Mouse (Mus musculus) C2C12 (cell line): ENCODE data around the gene Usp32. TPM values are rescaled to one million over a fixed set of nuclear protein-coding genes. Genes with fewer than 3 reads are reported as not detected.

ENCODE experiments used
- H3K27me3 ChIP-seq: one replicate; pipeline ENCODE4 v1.6.1; 2011; ENCODE audit not compliant: control insufficient read depth, insufficient read depth, insufficient read length
- H3K36me3 ChIP-seq: one replicate; pipeline ENCODE4 v1.6.1; 2011; ENCODE audit not compliant: control insufficient read depth, insufficient read depth
- H3K4me3 ChIP-seq: one replicate; pipeline ENCODE4 v1.5.1; 2011; ENCODE audit warnings: mild to moderate bottlenecking, control low read depth; ENCODE audit not compliant: poor library complexity, insufficient read depth, severe bottlenecking
- H3K79me2 ChIP-seq: one replicate; pipeline ENCODE4 v1.6.1; 2011; ENCODE audit not compliant: control insufficient read depth, insufficient read depth
- H3K79me3 ChIP-seq: one replicate; pipeline ENCODE4 v1.6.1; 2011; ENCODE audit warnings: low read depth, control low read depth
- H3ac ChIP-seq: one replicate; pipeline ENCODE3; 2011; ENCODE audit warnings: low read depth; ENCODE audit not compliant: control insufficient read depth, insufficient read length
- CEBPB ChIP-seq: IDR thresholded peaks from one replicate; pipeline ENCODE4 v1.6.1; 2011; ENCODE audit warnings: low read depth, mild to moderate bottlenecking, control low read depth, moderate library complexity
- CTCF ChIP-seq: IDR thresholded peaks from one replicate; pipeline ENCODE4 v1.5.1; 2011; ENCODE audit not compliant: control insufficient read depth, insufficient read depth, insufficient read length
- FOSL1 ChIP-seq: IDR thresholded peaks from one replicate; pipeline ENCODE4 v1.8.0; 2011; ENCODE audit warnings: mild to moderate bottlenecking, low read length; ENCODE audit not compliant: poor library complexity, insufficient read depth, severe bottlenecking
- MAX ChIP-seq: IDR thresholded peaks from one replicate; pipeline ENCODE4 v1.6.1; 2011; ENCODE audit warnings: mild to moderate bottlenecking, control low read depth
- MYOD1 ChIP-seq: IDR thresholded peaks from one replicate; pipeline ENCODE4 v1.6.1; 2011; ENCODE audit warnings: low read depth; ENCODE audit not compliant: control insufficient read depth, insufficient read length
- MYOG ChIP-seq: IDR thresholded peaks from one replicate; pipeline ENCODE4 v1.6.1; 2011; ENCODE audit not compliant: control insufficient read depth, insufficient read length; ENCODE audit errors: extremely low read depth
- USF1 ChIP-seq: IDR thresholded peaks from one replicate; pipeline ENCODE4 v1.6.1; 2011; ENCODE audit warnings: low read depth, mild to moderate bottlenecking, control low read depth, moderate library complexity
- polyA plus RNA-seq: library from polyadenylated mRNA; unstranded; fragments of >200 nt; fragmentation: generic; extraction: Trizol; gene quantifications from one replicate; pipeline ENCODE4 v1.2.1, GENCODE M21; 2012; ENCODE audit warnings: missing spikeins

The Usp32 gene
- polyA plus RNA-seq, 1 experiment: 2.9 TPM

GRCm38 (mm10) chr11:85128883-85129282 is 11.1 kb downstream of the Usp32 start:
- H3K36me3 ChIP-seq: no peaks in the 10 kb centered on the region
- H3K27me3 ChIP-seq: no peaks in the 10 kb centered on the region
- H3K79me3 ChIP-seq: peaks cover 10% of the 10 kb centered on the region
- peaks cover 69% of the 10 kb centered on the region for H3K79me2 ChIP-seq
- no peak overlapping the region for H3K4me3 ChIP-seq
- no peak overlapping the region for H3ac ChIP-seq
- TF ChIP-seq MAX (no peak), CEBPB (no peak), MYOD1 (no peak), FOSL1 (no peak), CTCF (no peak), USF1 (no peak), MYOG (no peak)

- Histone ChIP-seq H3ac (no peak overlapping the region), H3K79me2 (peaks cover 84% of the 10 kb centered on the region), H3K4me3 (no peak overlapping the region), H3K36me3 (no peaks in the 10 kb centered on the region), H3K79me3 (peaks cover 11% of the 10 kb centered on the region), H3K27me3 (no peaks in the 10 kb centered on the region)
- TF ChIP-seq FOSL1 (no peak), MAX (no peak), MYOG (no peak), MYOD1 (no peak), CTCF (no peak), CEBPB (no peak), USF1 (no peak)
Measured at GRCm38 (mm10) chr11:85126257-85127102, 13.5 kb downstream of the Usp32 start.

DNA sequence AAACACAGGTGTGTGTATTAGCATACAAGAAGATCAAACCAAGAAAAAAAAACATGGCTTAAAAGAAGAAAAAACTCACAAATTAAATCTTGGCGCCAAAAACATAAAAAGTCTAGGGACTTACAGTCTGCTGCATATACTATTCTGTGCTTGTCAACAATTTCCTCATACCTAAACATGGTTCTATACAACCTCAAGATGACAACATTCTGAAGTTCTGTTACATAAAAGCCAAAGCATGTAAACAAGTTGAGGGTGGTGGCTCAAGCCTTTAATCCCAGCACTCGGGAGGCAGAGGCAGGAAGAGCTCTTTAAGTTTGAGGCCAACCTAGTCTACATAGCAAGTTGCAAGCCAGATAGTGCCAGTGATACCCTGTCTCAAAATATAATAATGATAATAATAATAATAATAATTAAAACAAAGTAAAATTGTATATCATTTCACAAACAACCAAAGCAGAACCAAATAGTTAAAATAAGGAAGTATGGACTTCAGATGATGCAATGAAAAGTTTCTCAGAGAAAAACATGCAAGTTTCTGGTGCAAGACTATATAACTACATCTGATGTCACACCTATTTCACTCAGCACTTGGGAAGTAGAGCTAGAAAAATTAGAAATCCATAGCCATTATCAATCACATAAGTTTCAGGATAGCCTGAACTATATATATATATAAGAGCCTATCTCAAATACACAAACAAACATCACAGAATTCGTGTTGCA is 16.5 kb downstream of the Usp32 start:
- Histone ChIP-seq H3K79me2 (peaks cover 63% of the 10 kb centered on the region), H3K36me3 (no peaks in the 10 kb centered on the region), H3ac (no peak overlapping the region), H3K27me3 (no peaks in the 10 kb centered on the region), H3K4me3 (no peak overlapping the region), H3K79me3 (peaks cover 11% of the 10 kb centered on the region)
- TF ChIP-seq CTCF (no peak), MYOG (no peak), USF1 (no peak), MAX (no peak), MYOD1 (no peak), FOSL1 (no peak)

- H3K36me3 ChIP-seq: no peaks in the 10 kb centered on the region
- no peak overlapping the region for H3K4me3 ChIP-seq
- H3K79me3 ChIP-seq: peaks cover 11% of the 10 kb centered on the region
- H3K27me3 ChIP-seq: no peaks in the 10 kb centered on the region
- H3ac ChIP-seq: no peak overlapping the region
- TF ChIP-seq MYOD1 (no peak), CEBPB (no peak), USF1 (no peak), CTCF (no peak)
- peaks cover 51% of the 10 kb centered on the region for H3K79me2 ChIP-seq
Measured at GRCm38 (mm10) chr11:85122073-85122472, 17.9 kb downstream of the Usp32 start.

- Histone ChIP-seq H3K36me3 (no peaks in the 10 kb centered on the region), H3K27me3 (no peaks in the 10 kb centered on the region), H3K79me2 (peaks cover 10% of the 10 kb centered on the region), H3ac (no peak overlapping the region), H3K79me3 (peaks cover 4% of the 10 kb centered on the region), H3K4me3 (no peak overlapping the region)
- no peak for TF ChIP-seq FOSL1
Measured at GRCm38 (mm10) chr11:85117160-85117559, 22.8 kb downstream of the Usp32 start.

DNA sequence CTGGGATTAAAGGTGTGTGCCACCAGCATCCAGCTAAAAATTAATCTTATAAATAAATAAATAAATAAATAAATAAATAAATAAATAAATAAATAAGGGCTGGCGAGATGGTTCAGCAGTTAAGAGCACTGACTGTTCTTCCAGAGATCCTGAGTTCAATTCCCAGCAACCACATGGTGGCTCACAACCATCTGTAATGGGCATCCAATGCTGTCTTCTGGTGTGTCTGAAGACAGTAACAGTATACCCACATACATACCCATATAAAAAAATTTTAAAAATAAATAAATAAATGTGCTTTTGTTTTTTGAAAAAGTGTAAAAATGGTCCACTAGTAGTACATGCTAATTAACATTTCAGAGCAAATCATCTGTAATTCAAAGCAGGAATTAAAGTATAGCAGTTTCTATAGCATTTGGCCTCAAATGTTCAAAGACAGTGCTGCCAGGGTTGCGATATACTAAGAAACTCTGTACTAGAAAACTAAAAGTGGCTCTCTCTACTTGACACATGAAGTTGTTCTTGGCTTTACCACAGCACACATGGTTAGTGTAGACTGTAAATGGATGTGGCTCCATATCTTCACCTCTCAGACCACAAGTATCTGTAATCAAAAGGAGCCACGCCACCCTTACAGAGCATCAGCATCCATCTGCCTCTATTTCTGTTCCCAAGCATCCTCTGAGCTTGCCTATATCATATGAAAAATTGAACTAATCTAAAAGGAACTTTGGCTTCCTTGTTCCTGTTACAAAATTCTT is 23.7 kb downstream of the Usp32 start:
- TF ChIP-seq FOSL1: no peak
- no peak for TF ChIP-seq MAX
- TF ChIP-seq MYOG: no peak
- TF ChIP-seq MYOD1: no peak
- TF ChIP-seq USF1: no peak
- TF ChIP-seq CTCF: no peak
- no peak for TF ChIP-seq CEBPB
- Histone ChIP-seq H3ac (no peak overlapping the region), H3K27me3 (no peaks in the 10 kb centered on the region), H3K79me3 (peaks cover 2% of the 10 kb centered on the region), H3K79me2 (peaks cover under 1% of the 10 kb centered on the region), H3K4me3 (no peak overlapping the region), H3K36me3 (no peaks in the 10 kb centered on the region)
